Mouse (Mus musculus) B cell, adult 2 months (primary cell): ENCODE results near the gene Eml3.
"Not testable (repeated sequence)": the region's sequence is repeated elsewhere in the genome, so short reads cannot be mapped to it uniquely, and the experiment has no call there.

Experiments
- DNase-seq, 2 experiments: peaks; one replicate each; pipeline ENCODE4 v3.0.0; 2022

The Eml3 gene

GRCm38 (mm10) chr19:8929224-8930088 lies at the start of gene Eml3, which contains the start of gene Rom1:
Eml3 (plus strand) TSS chr19:8929552.
Rom1 (minus strand) TSS chr19:8929356.
- peak; percentile 86 for DNase-seq

- peak; percentile 90 to 91 for DNase-seq
Measured at GRCm38 (mm10) chr19:8880311-8881033, 48.9 kb upstream of the Eml3 start, which contains the start of gene Uqcc3. Uqcc3 (minus strand) TSS chr19:8880923.

- DNase-seq = no peak
Measured at GRCm38 (mm10) chr19:8881034-8881392, 48.3 kb upstream of the Eml3 start.

GRCm38 (mm10) chr19:8883616-8884015 lies 45.7 kb upstream of the Eml3 start, which contains the start of the genes Lbhd1 and Gm49403:
Lbhd1 (plus strand) TSS chr19:8883732.
Gm49403 (plus strand) TSS chr19:8883930.
- no peak for DNase-seq

- DNase-seq = no peak
Measured at GRCm38 (mm10) chr19:8886916-8887584, 42.3 kb upstream of the Eml3 start.

GRCm38 (mm10) chr19:8887585-8888463 lies 41.5 kb upstream of the Eml3 start:
- no peak for DNase-seq

GRCm38 (mm10) chr19:8888511-8889385 lies 40.6 kb upstream of the Eml3 start, which contains the start of the genes 1810009A15Rik and Gm49416:
1810009A15Rik (plus strand) TSS chr19:8888853.
Gm49416 (plus strand) TSS chr19:8888926.
- peak; percentile 94 to 95 for DNase-seq

GRCm38 (mm10) chr19:8892829-8893766 lies 36.3 kb upstream of the Eml3 start, which contains the start of gene Ints5:
Ints5 (plus strand) TSS chr19:8893005.
- peak; percentile 87 to 88 for DNase-seq

GRCm38 (mm10) chr19:8895397-8895960 lies 33.9 kb upstream of the Eml3 start:
- DNase-seq = no peak

GRCm38 (mm10) chr19:8896231-8896630 lies 33.1 kb upstream of the Eml3 start:
- not testable (repeated sequence) for DNase-seq

GRCm38 (mm10) chr19:8897211-8897864 lies 32.0 kb upstream of the Eml3 start:
- not testable (repeated sequence) for DNase-seq

- DNase-seq = peak; percentile 96
Measured at GRCm38 (mm10) chr19:8897865-8898495, 31.4 kb upstream of the Eml3 start, which contains the start of gene Ganab. Ganab (plus strand) TSS chr19:8898071.

GRCm38 (mm10) chr19:8898576-8898975 lies 30.8 kb upstream of the Eml3 start:
- peak in 1 of 2 experiments; percentile 14 for DNase-seq

- no peak for DNase-seq
Measured at GRCm38 (mm10) chr19:8899079-8899478, 30.3 kb upstream of the Eml3 start.

GRCm38 (mm10) chr19:8903412-8903811 lies 25.9 kb upstream of the Eml3 start:
- DNase-seq = no peak

- DNase-seq = no peak
Measured at GRCm38 (mm10) chr19:8908531-8908930, 20.8 kb upstream of the Eml3 start.

- no peak for DNase-seq
Measured at GRCm38 (mm10) chr19:8911810-8912209, 17.5 kb upstream of the Eml3 start.

GRCm38 (mm10) chr19:8914212-8914611 lies 15.1 kb upstream of the Eml3 start:
- DNase-seq = no peak
